Comparison of ENCODE assay signal across 8 mouse cellular contexts in genomic region chr8:75032961-75033360, GRCm38 (mm10). TPM values are rescaled to one million over a fixed set of nuclear protein-coding genes. Genes with fewer than 3 reads are reported as not detected.
DNase-seq lines count a peak whose midpoint lies in the region; ATAC-seq and TF ChIP-seq lines count a peak whose summit lies in the region.

No protein-coding gene starts in this region.

- no peaks in the 10 kb centered on the region for H3K4me1 ChIP-seq in cortical plate, adult 2 months (ENCODE audit: control insufficient read depth, insufficient read depth, low read length)
- peaks cover 5% of the 10 kb centered on the region; the same call in 1 of the 2 replicates for H3K4me1 ChIP-seq in hindbrain, embryonic 14.5 days (replicated peaks; ENCODE audit: control insufficient read depth, insufficient read depth, low read length)
- H3K4me1 ChIP-seq in midbrain, embryonic 16.5 days (ENCODE audit: control insufficient read depth, insufficient read depth, low read length): peaks cover 12% of the 10 kb centered on the region; the same call in 1 of the 2 replicates

- H3K27ac ChIP-seq in layer of hippocampus, adult 2 months: peak overlapping the region; percentile 97
- H3K27ac ChIP-seq in cortical plate, adult 2 months (ENCODE audit: insufficient read depth, low read length): peak overlapping the region; percentile 2; the same call in 1 of the 2 replicates
- H3K27ac ChIP-seq in hindbrain, embryonic 14.5 days: no peak overlapping the region
- H3K27ac ChIP-seq in midbrain, embryonic 16.5 days (ENCODE audit: low read length): peak overlapping the region; percentile 85

- H3K9me3 ChIP-seq in hindbrain, embryonic 14.5 days (ENCODE audit: control insufficient read depth, low read length): no peaks in the 10 kb centered on the region
- no peaks in the 10 kb centered on the region for H3K9me3 ChIP-seq in midbrain, embryonic 16.5 days (replicated peaks; ENCODE audit: control insufficient read depth, low read length, poor library complexity, severe bottlenecking)

- DNase-seq in layer of hippocampus, adult 2 months (ENCODE audit: low spot score in 2 of 2): no peak
- DNase-seq in layer of hippocampus, postnatal 36 days: no peak
- no peak for DNase-seq in hindbrain, embryonic 14.5 days (ENCODE audit: low spot score)
- no peak for DNase-seq in MN1 (ENCODE audit: low spot score)
- DNase-seq in right cerebral cortex, adult 18-20 months: no peak
- DNase-seq in retina, embryonic 14.5 days (ENCODE audit: low spot score): no peak

- peak overlapping the region; percentile 44 for H3K4me2 ChIP-seq in hindbrain, embryonic 14.5 days (replicated peaks)
- peak overlapping the region; percentile 94 for H3K4me2 ChIP-seq in midbrain, embryonic 16.5 days (ENCODE audit: low read length)

- H3K27me3 ChIP-seq in hindbrain, embryonic 14.5 days (ENCODE audit: control insufficient read depth, insufficient read depth, low read length): no peaks in the 10 kb centered on the region
- no peaks in the 10 kb centered on the region for H3K27me3 ChIP-seq in midbrain, embryonic 16.5 days (ENCODE audit: control insufficient read depth, insufficient read depth, low read depth, low read length)

- H3K36me3 ChIP-seq in hindbrain, embryonic 14.5 days (replicated peaks; ENCODE audit: control insufficient read depth, insufficient read depth): peaks cover 29% of the 10 kb centered on the region
- H3K36me3 ChIP-seq in midbrain, embryonic 16.5 days (ENCODE audit: control insufficient read depth, insufficient read depth, low read length): peaks cover 13% of the 10 kb centered on the region

- peak overlapping the region; percentile 90 for H3K4me3 ChIP-seq in layer of hippocampus, adult 2 months
- H3K4me3 ChIP-seq in cortical plate, adult 2 months (ENCODE audit: insufficient read depth, low read length): peak overlapping the region; percentile 61
- H3K4me3 ChIP-seq in hindbrain, embryonic 14.5 days (replicated peaks; ENCODE audit: low read length): peak overlapping the region; percentile 60
- peak overlapping the region; percentile 71 for H3K4me3 ChIP-seq in midbrain, embryonic 16.5 days (ENCODE audit: low read depth, low read length)

- WGBS in hindbrain, embryonic 14.5 days: 61% methylated on average over 5 of the region's 5 CpGs
- 64% methylated on average over 5 of the region's 5 CpGs for WGBS in midbrain, embryonic 16.5 days

- ATAC-seq in hindbrain, embryonic 14.5 days (ENCODE audit: low FRiP score): no peak
- ATAC-seq in midbrain, embryonic 16.5 days: no peak

- H3K9ac ChIP-seq in hindbrain, embryonic 14.5 days: 0 out of 2 replicates have a peak overlapping the region, but pooled peaks have one; percentile 65
- H3K9ac ChIP-seq in midbrain, embryonic 16.5 days (ENCODE audit: low read depth, low read length): peak overlapping the region; percentile 67

- no peak for TF ChIP-seq CTCF in layer of hippocampus, adult 2 months (conservative IDR thresholded peaks at IDR 0.05)
- TF ChIP-seq CTCF in cortical plate, adult 2 months (IDR thresholded peaks at IDR 0.05; ENCODE audit: extremely low read depth, insufficient read depth, low read length): no peak

- TF ChIP-seq POLR2A in cortical plate, adult 2 months (IDR thresholded peaks at IDR 0.05; ENCODE audit: extremely low read depth, insufficient read depth, low read length): no peak

RNA-seq across cellular contexts. Expression of gene Tom1, which starts 0.5 kb away (rescaled TPM):
- total RNA-seq in layer of hippocampus, adult 2 months (2021): 10 to 100 TPM; 38.7 to 40.5 TPM
- total RNA-seq in layer of hippocampus, postnatal 36 days (2021): 10 to 100 TPM; 34.4 to 39.8 TPM
- polyA plus RNA-seq in cortical plate, adult 2 months (2012; rRNA removed): 42.5 and 48.2 TPM in 2 replicates
- 33.3 and 36.8 TPM in 2 replicates for polyA plus RNA-seq in hindbrain, embryonic 14.5 days (2014; fragmentation: Nextera tagmentation; extraction: Ambion mirVana)
- 31.2 and 37.7 TPM in 2 replicates for polyA plus RNA-seq in midbrain, embryonic 16.5 days (2015; fragmentation: Nextera tagmentation; extraction: Ambion mirVana)

RNA-seq across cellular contexts. Expression of gene Hmgxb4, which starts 39.8 kb away (rescaled TPM):
- 10 to 100 TPM; 20.6 to 22.0 TPM for total RNA-seq in layer of hippocampus, adult 2 months (2021)
- 10 to 100 TPM; 24.5 to 26.3 TPM for total RNA-seq in layer of hippocampus, postnatal 36 days (2021)
- polyA plus RNA-seq in cortical plate, adult 2 months (2012; rRNA removed): 28.5 and 30.9 TPM in 2 replicates
- 41.0 and 43.5 TPM in 2 replicates for polyA plus RNA-seq in hindbrain, embryonic 14.5 days (2014; fragmentation: Nextera tagmentation; extraction: Ambion mirVana)
- polyA plus RNA-seq in midbrain, embryonic 16.5 days (2015; fragmentation: Nextera tagmentation; extraction: Ambion mirVana): 41.6 and 42.7 TPM in 2 replicates
